Mouse (Mus musculus): ENCODE data around the gene Sft2d1.

Sft2d1 gene

DNA sequence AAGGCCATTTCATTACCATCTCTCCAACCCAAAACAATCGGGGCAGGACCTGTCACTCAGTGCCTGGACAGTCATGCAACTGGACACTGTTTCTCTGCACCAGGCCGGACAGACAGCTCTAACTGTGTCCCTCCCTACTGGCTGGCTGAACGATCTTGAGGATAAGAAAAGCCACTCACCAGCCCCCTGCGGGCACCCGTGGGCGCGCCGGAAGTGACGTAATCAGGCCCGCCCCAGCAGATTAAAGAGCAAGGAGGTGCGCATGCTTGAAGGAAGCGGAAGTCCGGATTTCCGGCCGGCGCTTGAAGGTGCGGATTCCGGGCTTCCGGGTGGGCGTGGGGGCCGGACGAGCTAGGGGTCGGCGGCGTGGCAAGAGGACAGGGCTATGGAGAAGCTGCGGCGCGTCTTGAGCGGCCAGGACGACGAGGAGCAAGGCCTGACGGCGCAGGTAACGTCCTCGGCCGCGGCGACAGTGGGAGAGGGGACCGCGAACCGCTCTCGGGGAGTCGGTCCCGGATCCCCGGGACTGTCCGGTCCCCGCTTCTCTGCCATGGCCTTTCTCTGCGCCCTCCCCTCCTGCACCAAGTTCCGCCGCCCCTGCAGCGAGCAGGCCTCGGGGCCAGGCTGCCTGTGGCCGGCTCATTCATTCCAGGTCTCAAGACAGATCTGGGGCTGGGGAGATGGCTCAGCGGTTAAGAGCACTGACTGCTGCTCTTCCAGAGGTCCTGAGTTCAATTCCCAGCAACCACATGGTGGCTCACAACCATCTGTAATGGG, at the start of gene Sft2d1:
Sft2d1 (plus strand) TSS at position 265 of the 777 bp plus-strand sequence.
- peak; percentile 98 for DNase-seq

DNA sequence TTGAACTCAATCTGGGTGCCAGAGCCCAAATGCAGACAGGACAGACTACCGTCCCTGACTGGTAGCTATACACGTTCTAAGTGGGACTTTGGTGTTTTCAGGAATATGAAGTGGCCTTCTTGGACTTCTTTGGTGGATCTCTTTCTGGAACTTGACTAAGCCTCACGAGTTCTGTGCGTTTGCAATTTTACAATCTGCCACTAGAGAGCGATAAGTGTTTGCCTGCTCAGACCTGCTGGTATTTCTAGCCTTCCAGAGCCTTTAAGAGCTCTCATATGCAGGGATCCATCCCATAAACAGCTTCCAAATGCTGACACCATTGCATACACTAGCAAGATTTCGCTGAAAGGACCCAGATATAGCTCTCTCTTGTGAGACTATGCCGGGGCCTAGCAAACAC, 46.3 kb upstream of the Sft2d1 start:
- DNase-seq, result peak; percentile 55

- no peak for DNase-seq
Observed at GRCm38 (mm10) chr17:8272054-8272749, 38.7 kb upstream of the Sft2d1 start.

GRCm38 (mm10) chr17:8272951-8273350, 38.0 kb upstream of the Sft2d1 start:
- DNase-seq, result no peak

DNA sequence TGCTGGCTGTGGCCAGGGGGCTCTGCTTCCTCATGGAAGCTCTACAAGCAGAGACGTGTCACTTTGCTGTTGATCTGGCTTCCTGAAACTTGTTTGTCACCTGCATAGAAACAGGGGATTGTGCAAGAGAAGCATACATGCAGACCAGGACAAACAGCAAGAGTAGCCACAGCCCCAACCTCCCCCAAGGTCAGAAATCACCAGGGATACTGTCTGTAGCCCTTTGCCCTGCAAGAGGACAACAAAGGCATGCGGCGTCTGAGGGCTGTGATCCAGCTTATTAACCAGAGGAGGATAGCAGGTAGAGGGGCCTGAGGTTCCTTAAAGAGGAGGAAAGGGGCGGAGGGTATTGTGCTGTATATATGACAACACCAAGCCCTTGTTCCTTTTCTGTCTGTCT, 34.8 kb upstream of the Sft2d1 start:
- peak; percentile 48 for DNase-seq

GRCm38 (mm10) chr17:8276680-8277079, 34.2 kb upstream of the Sft2d1 start:
- DNase-seq, result no peak

DNA sequence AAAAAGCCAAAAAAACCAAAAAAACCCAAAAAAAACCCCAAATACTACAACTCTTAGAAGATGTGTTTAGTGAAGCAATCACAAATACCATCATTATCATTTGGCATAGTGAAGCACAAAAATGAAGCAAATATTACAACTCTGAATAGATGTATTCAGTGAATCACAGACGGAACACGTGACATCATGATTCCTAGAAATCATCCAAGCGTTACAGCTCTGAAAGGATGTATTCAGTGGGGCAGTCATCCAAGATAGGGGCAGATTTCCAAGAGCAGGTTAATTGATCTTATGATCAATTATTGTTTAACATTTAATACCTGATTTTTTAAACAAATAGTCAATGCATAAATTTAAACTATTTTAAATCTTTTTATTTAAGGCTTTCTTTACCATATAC, 33.6 kb upstream of the Sft2d1 start:
- no peak for DNase-seq

- no peak for DNase-seq
Observed at GRCm38 (mm10) chr17:8278356-8278755, 32.5 kb upstream of the Sft2d1 start.

- peak; percentile 90 for DNase-seq
Observed at GRCm38 (mm10) chr17:8282821-8283525, 27.9 kb upstream of the Sft2d1 start, which contains the start of gene Mpc1. Gene Mpc1 (plus strand): TSS chr17:8282904.

DNA sequence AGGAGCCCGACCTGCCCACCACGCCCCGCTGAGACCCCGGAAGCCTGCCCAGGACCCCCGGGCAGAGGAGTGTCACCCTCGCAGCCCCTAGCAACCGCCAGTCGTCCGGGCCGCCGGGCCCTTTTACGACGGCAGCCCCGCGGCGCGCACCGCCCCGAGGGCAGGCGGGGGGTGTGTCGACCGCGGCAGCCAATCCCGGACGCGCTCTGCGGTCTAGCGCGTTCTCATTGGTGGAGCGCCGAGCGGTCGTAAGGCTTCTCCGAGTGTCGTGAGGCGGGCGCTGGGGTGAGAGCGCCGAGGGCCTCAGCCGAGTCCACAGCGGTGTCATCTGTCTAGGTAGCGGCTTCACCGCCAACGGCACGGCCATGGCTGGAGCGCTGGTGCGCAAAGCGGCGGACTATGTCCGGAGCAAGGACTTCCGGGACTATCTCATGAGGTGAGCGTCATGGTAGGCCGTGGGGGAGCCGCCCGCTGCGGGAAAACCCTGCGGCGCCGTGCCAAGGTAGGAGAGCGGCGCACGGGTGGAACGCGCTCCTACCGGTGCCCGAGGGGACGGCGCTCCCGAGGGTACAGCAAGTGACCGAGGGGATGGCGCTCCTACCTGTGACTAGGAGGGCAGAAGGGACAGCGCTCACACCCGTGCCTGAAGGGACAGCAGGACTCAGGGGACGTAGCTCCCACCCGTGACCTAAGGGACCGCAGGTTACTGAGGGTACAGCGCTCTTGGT, 27.2 kb upstream of the Sft2d1 start:
- DNase-seq, result peak; percentile 96

GRCm38 (mm10) chr17:8284254-8284661, 26.6 kb upstream of the Sft2d1 start:
- peak; percentile 66 for DNase-seq

GRCm38 (mm10) chr17:8285056-8285455, 25.8 kb upstream of the Sft2d1 start:
- DNase-seq, result no peak

DNA sequence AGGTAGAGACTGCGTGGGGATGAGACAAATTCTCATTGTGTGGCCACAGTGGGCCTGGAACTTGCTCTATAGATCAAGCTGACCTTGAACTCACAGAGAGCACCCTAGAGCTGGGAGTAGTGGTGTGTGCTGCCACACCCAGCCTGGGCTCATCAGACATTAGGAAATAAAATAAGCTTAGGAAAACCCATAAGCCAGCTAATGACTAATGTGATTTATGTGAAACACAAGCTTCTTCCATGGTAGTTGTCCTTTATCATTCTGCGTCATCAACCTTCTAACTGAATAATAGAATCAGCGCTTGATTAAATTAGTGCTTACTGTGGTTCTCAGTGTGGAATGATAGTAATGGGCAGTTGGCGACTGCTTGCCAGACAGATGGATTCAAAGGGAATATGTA, 23.9 kb upstream of the Sft2d1 start:
- DNase-seq, result no peak

DNA sequence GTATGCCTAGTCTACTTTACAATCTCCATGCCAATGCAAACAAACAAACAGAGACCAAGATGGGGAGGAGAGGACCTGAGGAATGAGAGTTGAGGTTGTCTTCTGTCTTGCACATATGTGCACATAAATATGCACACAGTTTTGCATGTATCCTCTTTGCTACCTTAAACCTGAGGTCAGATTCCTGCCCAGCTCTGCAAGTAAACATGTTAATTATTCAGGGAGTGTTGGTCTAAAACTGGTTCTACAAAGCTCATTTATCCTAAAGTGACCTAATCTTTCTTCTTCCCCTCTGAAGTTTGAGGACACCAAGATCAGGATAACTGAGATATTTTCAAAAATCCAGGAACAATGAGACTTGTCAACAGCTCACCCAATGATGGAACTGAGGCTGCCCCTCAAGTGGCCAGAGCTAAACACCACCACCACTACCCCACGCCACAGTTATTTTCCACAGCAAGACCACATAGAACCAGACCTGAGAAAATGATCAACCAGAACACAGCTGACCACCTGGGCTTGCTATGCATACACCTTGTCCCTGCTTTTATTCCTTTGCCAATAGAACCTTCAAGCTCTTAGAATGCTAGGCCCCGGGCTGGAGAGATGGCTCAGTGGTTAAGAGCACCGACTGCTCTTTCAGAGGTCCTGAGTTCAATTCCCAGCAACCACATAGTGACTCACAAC, 20.8 kb upstream of the Sft2d1 start:
- no peak for DNase-seq

GRCm38 (mm10) chr17:8290736-8291135, 20.2 kb upstream of the Sft2d1 start:
- no peak for DNase-seq

GRCm38 (mm10) chr17:8295825-8296224, 15.1 kb upstream of the Sft2d1 start:
- DNase-seq, result no peak

GRCm38 (mm10) chr17:8296313-8296844, 14.5 kb upstream of the Sft2d1 start:
- no peak for DNase-seq

DNA sequence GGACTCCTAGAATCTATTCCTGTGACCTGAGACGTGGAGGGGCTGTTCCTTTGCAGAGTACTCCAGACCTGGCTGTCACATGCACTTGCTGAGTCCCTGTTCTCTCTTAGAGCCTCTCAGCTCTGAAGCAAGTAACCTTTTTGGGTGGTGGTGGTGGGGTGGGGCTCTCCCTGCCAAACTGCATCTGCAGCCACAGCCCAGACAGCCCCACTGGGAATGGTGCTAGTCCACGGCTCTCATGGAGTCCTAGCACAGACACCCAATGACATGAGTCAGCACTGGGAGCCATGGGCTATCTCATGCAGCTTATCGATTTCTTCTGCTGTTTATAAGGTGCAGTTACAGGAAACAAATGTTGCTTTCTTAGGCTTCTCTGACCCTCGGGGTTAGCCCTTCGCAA, 13.2 kb upstream of the Sft2d1 start:
- no peak for DNase-seq

- no peak for DNase-seq
Observed at GRCm38 (mm10) chr17:8298281-8298680, 12.6 kb upstream of the Sft2d1 start.

DNA sequence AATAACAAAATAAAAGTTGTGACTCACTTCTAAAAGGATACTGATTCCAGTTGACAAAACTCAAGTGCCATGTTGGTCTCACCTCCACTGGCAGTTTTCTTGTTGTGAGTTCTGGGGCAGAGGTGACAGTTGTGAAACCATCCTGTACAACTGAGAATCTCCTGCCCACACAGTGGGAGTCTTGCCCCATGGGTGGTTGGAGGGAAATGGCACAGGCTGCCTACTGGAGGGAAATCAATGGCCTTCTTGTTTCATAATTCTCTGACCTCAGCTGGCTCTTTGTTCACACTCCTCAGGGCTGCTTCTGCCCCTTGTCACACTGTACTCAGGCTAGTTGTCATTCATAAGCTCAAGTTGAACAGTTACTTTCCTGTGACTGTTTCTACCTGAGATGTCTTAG, 11.4 kb upstream of the Sft2d1 start:
- DNase-seq, result no peak

DNA sequence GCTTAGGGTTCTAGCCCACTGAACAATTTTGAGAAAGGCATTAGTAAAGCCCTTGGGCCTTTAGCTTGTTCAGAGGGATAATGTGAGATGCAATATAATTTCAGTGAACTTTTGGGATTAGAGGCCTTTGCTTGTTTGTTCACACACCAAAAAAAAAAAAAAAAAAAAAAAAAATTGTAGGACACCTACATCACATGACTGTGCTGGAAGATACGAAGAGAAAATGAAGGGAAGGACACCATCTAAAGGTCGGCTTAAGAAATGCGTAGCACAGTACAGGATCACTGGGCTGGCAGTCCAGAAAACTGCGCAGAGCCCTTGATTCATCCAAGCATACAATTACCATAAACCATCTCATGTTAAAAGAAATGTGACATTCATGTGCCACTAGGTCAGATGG, 9.4 kb upstream of the Sft2d1 start:
- DNase-seq, result no peak

GRCm38 (mm10) chr17:8302772-8303438, 8.0 kb upstream of the Sft2d1 start:
- no peak for DNase-seq
